Mouse (Mus musculus) forebrain, embryonic 12.5 days (tissue): ENCODE measurements around the gene Tln2. TPM values are rescaled to one million over a fixed set of nuclear protein-coding genes. Genes with fewer than 3 reads are reported as not detected.

Experiments used
- ATAC-seq: fragments of 200-750 bp; cut with Nextera tagmentation; 2 replicates; pipeline ENCODE4 v1.8.0; 2017; ENCODE audit warnings: moderate TSS enrichment; ENCODE audit not compliant: low FRiP score
- H3K27ac ChIP-seq: fragments of 300-500 bp; sonication (generic); 2 replicates; pipeline ENCODE4 v1.5.1; 2016; ENCODE audit warnings: mild to moderate bottlenecking
- H3K27me3 ChIP-seq: fragments of 300-500 bp; sonication (generic); 2 replicates; pipeline ENCODE4 v1.6.1; 2016; ENCODE audit warnings: mild to moderate bottlenecking
- H3K36me3 ChIP-seq: fragments of 300-500 bp; sonication (generic); replicated peaks from 2 replicates; pipeline ENCODE4 v1.6.1; 2016; ENCODE audit warnings: mild to moderate bottlenecking
- H3K4me1 ChIP-seq: fragments of 300-500 bp; sonication (generic); 2 replicates; pipeline ENCODE4 v1.6.1; 2016
- H3K4me2 ChIP-seq: fragments of 300-500 bp; sonication (generic); 2 replicates; pipeline ENCODE4 v1.6.1; 2016; ENCODE audit warnings: mild to moderate bottlenecking, moderate library complexity
- H3K4me3 ChIP-seq: fragments of 300-500 bp; sonication (generic); replicated peaks from 2 replicates; pipeline ENCODE4 v1.5.1; 2016; ENCODE audit warnings: mild to moderate bottlenecking
- H3K9ac ChIP-seq: fragments of 300-500 bp; sonication (generic); 2 replicates; pipeline ENCODE4 v1.6.1; 2016; ENCODE audit warnings: mild to moderate bottlenecking
- H3K9me3 ChIP-seq: fragments of 300-500 bp; sonication (generic); 2 replicates; pipeline ENCODE4 v1.6.1; 2016
- WGBS: fragments of 180-500 bp; shearing (Covaris S2); methylation state at CpG from one replicate; pipeline ENCODE4 v1.1.7; 2016; 5-methylcytosine and 5-hydroxymethylcytosine counted together
- polyA plus RNA-seq: library from polyadenylated mRNA; unstranded; fragments of >200 nt; fragmentation: Nextera tagmentation; extraction: Ambion mirVana; gene quantifications from 2 replicates; pipeline ENCODE4 v1.2.1, GENCODE M21; 2016

Tln2 gene
- polyA plus RNA-seq, result 17.3 and 17.5 TPM in 2 replicates

- H3K4me3 ChIP-seq, result no peak within 1 kb of the TSS
- no peak within 1 kb of the TSS for H3K4me2 ChIP-seq
- no peaks in the 10 kb centered on the region for H3K27me3 ChIP-seq
- H3K36me3 ChIP-seq, result no peaks in the 10 kb centered on the region
- 93% methylated on average over 4 of the region's 4 CpGs for WGBS
- H3K9ac ChIP-seq, result no peak within 1 kb of the TSS
- no peaks in the 10 kb centered on the region for H3K9me3 ChIP-seq
- ATAC-seq, result no peak
- no peaks in the 10 kb centered on the region for H3K4me1 ChIP-seq
- H3K27ac ChIP-seq, result no peak within 1 kb of the TSS
Measured at GRCm38 (mm10) chr9:67559603-67560002, at the start of gene Tln2. Gene Tln2 (minus strand): TSS chr9:67559703.

GRCm38 (mm10) chr9:67609226-67609625 is 49.7 kb upstream of the Tln2 start:
- Histone ChIP-seq H3K9me3 (no peaks in the 10 kb centered on the region), H3K4me3 (no peak overlapping the region), H3K9ac (no peak overlapping the region), H3K36me3 (no peaks in the 10 kb centered on the region), H3K27ac (no peak overlapping the region), H3K4me1 (no peaks in the 10 kb centered on the region; the same call in 1 of the 2 replicates), H3K27me3 (no peaks in the 10 kb centered on the region), H3K4me2 (no peak overlapping the region)
- no peak for ATAC-seq
- 87% methylated on average over 1 of the region's 1 CpGs for WGBS

- H3K9me3 ChIP-seq, result no peaks in the 10 kb centered on the region
- H3K27ac ChIP-seq, result no peak overlapping the region
- no peaks in the 10 kb centered on the region; the same call in 1 of the 2 replicates for H3K4me1 ChIP-seq
- 85% methylated on average over 9 of the region's 9 CpGs for WGBS
- no peaks in the 10 kb centered on the region for H3K27me3 ChIP-seq
- no peak for ATAC-seq
- H3K9ac ChIP-seq, result no peak overlapping the region
- no peak overlapping the region for H3K4me3 ChIP-seq
- no peak overlapping the region for H3K4me2 ChIP-seq
- H3K36me3 ChIP-seq, result no peaks in the 10 kb centered on the region
Measured at GRCm38 (mm10) chr9:67607786-67608366, 48.4 kb upstream of the Tln2 start.

GRCm38 (mm10) chr9:67607268-67607667 is 47.8 kb upstream of the Tln2 start:
- Histone ChIP-seq H3K27ac (no peak overlapping the region), H3K4me3 (no peak overlapping the region), H3K9me3 (no peaks in the 10 kb centered on the region), H3K36me3 (no peaks in the 10 kb centered on the region), H3K4me1 (no peaks in the 10 kb centered on the region; the same call in 1 of the 2 replicates), H3K4me2 (no peak overlapping the region), H3K9ac (no peak overlapping the region), H3K27me3 (no peaks in the 10 kb centered on the region)
- WGBS, result 91% methylated on average over 6 of the region's 6 CpGs
- ATAC-seq, result no peak

GRCm38 (mm10) chr9:67605867-67606435 is 46.4 kb upstream of the Tln2 start:
- WGBS, result 76% methylated on average over 7 of the region's 7 CpGs
- ATAC-seq, result no peak
- Histone ChIP-seq H3K4me2 (no peak overlapping the region), H3K36me3 (no peaks in the 10 kb centered on the region), H3K27ac (no peak overlapping the region), H3K27me3 (no peaks in the 10 kb centered on the region), H3K9ac (no peak overlapping the region), H3K4me1 (no peaks in the 10 kb centered on the region; the same call in 1 of the 2 replicates), H3K4me3 (no peak overlapping the region), H3K9me3 (no peaks in the 10 kb centered on the region)

- Histone ChIP-seq H3K4me3 (no peak overlapping the region), H3K36me3 (no peaks in the 10 kb centered on the region)
- no peak for ATAC-seq
Measured at GRCm38 (mm10) chr9:67604940-67605339, 45.4 kb upstream of the Tln2 start.

GRCm38 (mm10) chr9:67602347-67602746 is 42.8 kb upstream of the Tln2 start:
- no peak overlapping the region for H3K27ac ChIP-seq
- H3K36me3 ChIP-seq, result no peaks in the 10 kb centered on the region
- no peak overlapping the region for H3K4me3 ChIP-seq
- no peak overlapping the region for H3K9ac ChIP-seq
- no peaks in the 10 kb centered on the region for H3K27me3 ChIP-seq
- no peaks in the 10 kb centered on the region for H3K9me3 ChIP-seq
- WGBS, result 87% methylated on average over 5 of the region's 5 CpGs
- no peak overlapping the region for H3K4me2 ChIP-seq
- no peak for ATAC-seq
- no peaks in the 10 kb centered on the region; the same call in 1 of the 2 replicates for H3K4me1 ChIP-seq

More at GRCm38 (mm10) chr9:67604940-67605339, 45.4 kb upstream of the Tln2 start:
- H3K4me2 ChIP-seq, result no peak overlapping the region
- no peaks in the 10 kb centered on the region for H3K27me3 ChIP-seq
- no peak overlapping the region for H3K27ac ChIP-seq
- H3K9me3 ChIP-seq, result no peaks in the 10 kb centered on the region
- H3K4me1 ChIP-seq, result no peaks in the 10 kb centered on the region; the same call in 1 of the 2 replicates
- H3K9ac ChIP-seq, result no peak overlapping the region

GRCm38 (mm10) chr9:67595221-67595620 is 35.7 kb upstream of the Tln2 start:
- no peak overlapping the region for H3K27ac ChIP-seq
- no peaks in the 10 kb centered on the region for H3K9me3 ChIP-seq
- WGBS, result 94% methylated on average over 5 of the region's 5 CpGs
- no peaks in the 10 kb centered on the region for H3K4me1 ChIP-seq
- no peak overlapping the region for H3K9ac ChIP-seq
- H3K27me3 ChIP-seq, result no peaks in the 10 kb centered on the region
- no peak overlapping the region for H3K4me2 ChIP-seq
- H3K4me3 ChIP-seq, result no peak overlapping the region
- no peaks in the 10 kb centered on the region for H3K36me3 ChIP-seq
- no peak for ATAC-seq

GRCm38 (mm10) chr9:67593469-67594141 is 34.1 kb upstream of the Tln2 start:
- Histone ChIP-seq H3K27ac (no peak overlapping the region), H3K4me3 (no peak overlapping the region), H3K4me1 (no peaks in the 10 kb centered on the region), H3K4me2 (no peak overlapping the region), H3K36me3 (no peaks in the 10 kb centered on the region), H3K9me3 (no peaks in the 10 kb centered on the region), H3K9ac (no peak overlapping the region), H3K27me3 (no peaks in the 10 kb centered on the region)
- WGBS, result 89% methylated on average over 9 of the region's 9 CpGs
- no peak for ATAC-seq

- Histone ChIP-seq H3K4me3 (no peak overlapping the region), H3K4me2 (no peak overlapping the region), H3K4me1 (no peaks in the 10 kb centered on the region), H3K9ac (no peak overlapping the region), H3K36me3 (no peaks in the 10 kb centered on the region), H3K27ac (no peak overlapping the region), H3K27me3 (no peaks in the 10 kb centered on the region), H3K9me3 (no peaks in the 10 kb centered on the region)
- no peak for ATAC-seq
- WGBS, result 90% methylated on average over 5 of the region's 5 CpGs
Measured at GRCm38 (mm10) chr9:67592726-67593125, 33.2 kb upstream of the Tln2 start.

- Histone ChIP-seq H3K4me3 (no peak overlapping the region), H3K27me3 (no peaks in the 10 kb centered on the region), H3K9me3 (no peaks in the 10 kb centered on the region), H3K9ac (no peak overlapping the region), H3K4me2 (no peak overlapping the region), H3K36me3 (no peaks in the 10 kb centered on the region), H3K27ac (no peak overlapping the region), H3K4me1 (no peaks in the 10 kb centered on the region)
- WGBS, result 80% methylated on average over 3 of the region's 3 CpGs
- no peak for ATAC-seq
Measured at GRCm38 (mm10) chr9:67587111-67587510, 27.6 kb upstream of the Tln2 start.

GRCm38 (mm10) chr9:67586489-67586888 is 27.0 kb upstream of the Tln2 start:
- Histone ChIP-seq H3K27me3 (no peaks in the 10 kb centered on the region), H3K4me1 (peaks cover 3% of the 10 kb centered on the region; the same call in 1 of the 2 replicates)

More at GRCm38 (mm10) chr9:67586489-67586888, 27.0 kb upstream of the Tln2 start:
- Histone ChIP-seq H3K27ac (no peak overlapping the region), H3K9ac (no peak overlapping the region), H3K4me2 (no peak overlapping the region), H3K9me3 (no peaks in the 10 kb centered on the region), H3K4me3 (no peak overlapping the region), H3K36me3 (no peaks in the 10 kb centered on the region)
- no peak for ATAC-seq
- WGBS, result 78% methylated on average over 1 of the region's 1 CpGs
